Mouse (Mus musculus) kidney, postnatal 0 days (tissue): Measurements from ENCODE around the gene Cdr2. TPM values are rescaled to one million over a fixed set of nuclear protein-coding genes. Genes with fewer than 3 reads are reported as not detected.
"Not testable (repeated sequence)": the region's sequence is repeated elsewhere in the genome, so short reads cannot be mapped to it uniquely, and the experiment has no call there.

ENCODE experiments used
- ATAC-seq: fragments of 200-750 bp; cut with Nextera tagmentation; replicated peaks from 2 replicates; pipeline ENCODE4 v1.8.0; 2017; ENCODE audit warnings: low read depth, moderate number of reproducible peaks, moderate TSS enrichment, moderate library complexity; ENCODE audit not compliant: low FRiP score
- DNase-seq: peaks from one replicate; pipeline ENCODE4 v3.0.0-alpha.2; 2016; ENCODE audit warnings: low spot score
- H3K27ac ChIP-seq: fragments of 300-500 bp; sonication (generic); 2 replicates; pipeline ENCODE4 v1.5.1; 2014; ENCODE audit warnings: mild to moderate bottlenecking
- H3K27me3 ChIP-seq: fragments of 300-500 bp; sonication (generic); 2 replicates; pipeline ENCODE4 v1.6.1; 2014; ENCODE audit warnings: low read length, mixed read lengths; ENCODE audit not compliant: insufficient read depth
- H3K36me3 ChIP-seq: fragments of 300-500 bp; sonication (generic); 2 replicates; pipeline ENCODE4 v1.6.1; 2014; ENCODE audit warnings: low read length, mixed read lengths; ENCODE audit not compliant: insufficient read depth
- H3K4me1 ChIP-seq: fragments of 300-500 bp; sonication (generic); replicated peaks from 2 replicates; pipeline ENCODE4 v1.6.1; 2014; ENCODE audit warnings: antibody characterized with exemption, low read length, mixed read lengths; ENCODE audit not compliant: insufficient read depth
- H3K4me2 ChIP-seq: fragments of 300-500 bp; sonication (generic); 2 replicates; pipeline ENCODE4 v1.6.1; 2014; ENCODE audit warnings: mild to moderate bottlenecking, low read length, moderate library complexity, mixed read lengths
- H3K4me3 ChIP-seq: fragments of 300-500 bp; sonication (generic); replicated peaks from 2 replicates; pipeline ENCODE4 v1.5.1; 2014; ENCODE audit warnings: low read depth, low read length
- H3K9ac ChIP-seq: fragments of 300-500 bp; sonication (generic); 2 replicates; pipeline ENCODE4 v1.6.1; 2014; ENCODE audit warnings: low read depth, low read length
- H3K9me3 ChIP-seq: fragments of 300-500 bp; sonication (generic); replicated peaks from 2 replicates; pipeline ENCODE4 v1.6.1; 2016; ENCODE audit warnings: low read length, inconsistent platforms, mixed read lengths
- CTCF ChIP-seq: IDR thresholded peaks from 2 replicates; pipeline ENCODE4 v1.5.1; 2016; ENCODE audit warnings: antibody characterized with exemption, low read depth, mild to moderate bottlenecking, moderate library complexity
- WGBS: fragments of 180-500 bp; shearing (Covaris S2); extraction: QIAGEN DNeasy Blood & Tissue Kit; methylation state at CpG from one replicate; pipeline ENCODE4 v1.1.7; 2014; 5-methylcytosine and 5-hydroxymethylcytosine counted together
- polyA plus RNA-seq: library from polyadenylated mRNA; unstranded; fragments of >200 nt; fragmentation: Nextera tagmentation; extraction: Ambion mirVana; gene quantifications from 2 replicates; pipeline ENCODE4 v1.2.1, GENCODE M21; 2015

Gene Cdr2
- polyA plus RNA-seq, 1 experiment from 2014 or later: 9.7 TPM

DNA sequence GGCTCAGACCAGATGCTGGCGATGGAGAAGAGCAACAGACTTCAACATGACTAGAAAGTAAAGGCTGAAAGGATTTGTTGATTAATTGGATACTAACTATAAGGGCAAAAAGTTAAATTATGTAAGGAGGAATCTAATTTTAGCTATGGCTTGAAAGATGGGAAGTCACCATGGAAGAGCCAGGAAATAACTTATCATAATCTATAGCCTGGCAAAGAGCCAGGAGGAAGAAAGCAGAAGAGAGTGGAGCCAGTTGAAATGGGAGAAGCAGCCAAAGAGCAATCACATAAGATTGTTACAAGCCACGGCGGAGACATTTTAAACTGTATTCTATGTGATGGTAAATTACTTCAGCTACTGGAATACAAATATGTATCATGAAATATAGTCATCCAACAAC is 8.1 kb downstream of the Cdr2 start:
- DNase-seq: peak; percentile 58
- Histone ChIP-seq H3K27me3 (no peaks in the 10 kb centered on the region), H3K27ac (no peak overlapping the region), H3K9ac (no peak overlapping the region), H3K4me1 (no peaks in the 10 kb centered on the region; the same call in 1 of the 2 replicates), H3K9me3 (no peaks in the 10 kb centered on the region), H3K4me2 (no peak overlapping the region), H3K36me3 (0 out of 2 replicates have a peak, but pooled peaks cover 4% of the 10 kb centered on the region), H3K4me3 (no peak overlapping the region)
- 61% methylated on average over 3 of the region's 3 CpGs for WGBS
- TF ChIP-seq CTCF: no peak
- no peak for ATAC-seq

DNA sequence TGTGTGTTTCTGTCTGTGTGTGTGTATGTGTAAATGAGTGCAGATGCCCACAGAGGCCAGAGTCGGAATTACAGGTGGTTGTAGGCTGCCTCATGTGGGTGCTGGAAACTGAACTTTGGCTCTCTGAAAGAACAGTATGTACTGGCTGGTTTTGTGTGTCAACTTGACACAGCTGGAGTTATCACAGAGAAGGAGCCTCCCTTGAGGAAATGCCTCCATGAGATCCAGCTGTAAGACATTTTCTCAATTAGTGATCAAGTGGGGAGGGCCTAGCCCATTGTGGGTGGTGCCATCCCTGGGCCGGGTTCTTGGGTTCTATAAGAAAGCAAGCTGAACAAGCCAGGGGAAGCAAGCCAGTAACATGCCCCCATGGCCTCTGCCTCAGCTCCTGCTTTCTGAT is 9.6 kb downstream of the Cdr2 start:
- 81% methylated on average over 2 of the region's 2 CpGs for WGBS
- not testable (repeated sequence) for H3K27ac ChIP-seq, H3K4me2 ChIP-seq, H3K27me3 ChIP-seq, H3K9ac ChIP-seq, H3K36me3 ChIP-seq, ATAC-seq, DNase-seq, H3K4me3 ChIP-seq, H3K4me1 ChIP-seq, H3K9me3 ChIP-seq

DNA sequence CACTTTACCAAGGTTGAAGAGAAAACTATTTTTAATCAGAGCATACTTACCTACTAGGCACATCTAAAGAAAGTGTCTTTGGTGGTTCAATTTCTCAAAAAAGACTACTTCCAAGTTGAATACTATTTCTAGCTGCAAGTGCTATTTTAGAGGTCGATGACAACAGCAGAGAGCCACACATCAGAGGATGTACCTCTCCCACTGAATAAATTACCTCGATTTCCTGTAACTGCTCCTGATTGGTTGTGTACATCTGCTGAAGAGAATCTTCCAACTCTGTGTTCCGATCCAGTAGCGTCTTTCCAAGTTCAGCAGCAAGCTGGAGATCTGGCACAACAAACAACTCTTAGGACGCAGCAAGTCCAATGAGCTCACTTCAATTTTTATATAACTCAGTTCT is 12.0 kb downstream of the Cdr2 start:
- Histone ChIP-seq H3K9ac (no peak overlapping the region), H3K4me3 (no peak overlapping the region), H3K4me2 (no peak overlapping the region), H3K27ac (no peak overlapping the region), H3K27me3 (no peaks in the 10 kb centered on the region), H3K36me3 (0 out of 2 replicates have a peak, but pooled peaks cover 4% of the 10 kb centered on the region), H3K4me1 (no peaks in the 10 kb centered on the region; the same call in 1 of the 2 replicates), H3K9me3 (no peaks in the 10 kb centered on the region)
- no peak for DNase-seq
- no peak for ATAC-seq
- TF ChIP-seq CTCF: no peak
- 75% methylated on average over 5 of the region's 5 CpGs for WGBS

DNA sequence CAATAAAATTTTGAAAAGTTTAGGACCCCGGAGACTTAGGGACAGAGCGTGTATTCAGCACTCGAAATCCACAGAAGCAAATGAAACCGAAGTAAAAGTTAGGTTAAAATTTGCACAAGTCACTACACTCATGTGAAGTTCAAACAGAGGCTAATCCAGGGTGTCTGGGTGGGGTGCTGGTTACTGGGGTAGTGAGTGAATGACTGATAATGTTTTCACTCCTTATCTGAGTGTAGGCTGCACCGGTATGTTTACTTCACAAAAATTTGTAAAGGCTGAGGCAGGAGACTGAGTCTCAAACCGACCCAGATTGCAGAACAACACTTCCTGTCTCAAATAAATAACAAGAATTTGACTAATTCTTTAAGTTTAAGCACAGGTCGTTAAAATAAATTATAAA is 12.9 kb downstream of the Cdr2 start:
- Histone ChIP-seq H3K9me3 (no peaks in the 10 kb centered on the region), H3K4me1 (no peaks in the 10 kb centered on the region; the same call in 1 of the 2 replicates), H3K9ac (no peak overlapping the region), H3K36me3 (0 out of 2 replicates have a peak, but pooled peaks cover 4% of the 10 kb centered on the region), H3K4me2 (no peak overlapping the region), H3K27me3 (no peaks in the 10 kb centered on the region), H3K4me3 (no peak overlapping the region), H3K27ac (no peak overlapping the region)
- ATAC-seq (no peak), DNase-seq (no peak)
- WGBS: 87% methylated on average over 7 of the region's 7 CpGs
- no peak for TF ChIP-seq CTCF

DNA sequence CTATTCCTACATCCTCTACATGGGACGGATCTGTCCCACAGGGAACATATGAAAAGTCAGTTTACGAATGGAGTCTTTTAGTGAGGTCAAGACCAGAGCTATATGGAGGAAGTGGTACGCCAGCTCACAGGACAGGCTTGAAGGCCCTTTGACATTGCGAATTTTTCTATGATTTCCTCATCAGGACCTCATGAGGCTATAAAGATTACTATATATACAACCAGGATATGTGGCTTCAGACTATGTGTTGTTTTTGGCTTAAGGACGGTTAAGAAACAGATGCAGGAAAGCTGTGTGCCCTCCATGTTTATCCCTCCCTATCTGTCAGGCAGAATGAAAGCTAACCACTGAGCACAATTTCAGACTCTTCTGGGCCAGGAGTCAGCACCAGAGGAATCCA is 19.0 kb downstream of the Cdr2 start:
- ATAC-seq: no peak
- H3K27ac ChIP-seq: no peak overlapping the region
- no peak overlapping the region for H3K4me3 ChIP-seq
- no peaks in the 10 kb centered on the region for H3K4me1 ChIP-seq
- DNase-seq: peak; percentile 23
- H3K4me2 ChIP-seq: no peak overlapping the region
- 64% methylated on average over 5 of the region's 5 CpGs for WGBS
- no peaks in the 10 kb centered on the region for H3K9me3 ChIP-seq
- H3K9ac ChIP-seq: no peak overlapping the region
- no peaks in the 10 kb centered on the region for H3K27me3 ChIP-seq
- peaks cover 10% of the 10 kb centered on the region; the same call in 1 of the 2 replicates for H3K36me3 ChIP-seq
- TF ChIP-seq CTCF: no peak

DNA sequence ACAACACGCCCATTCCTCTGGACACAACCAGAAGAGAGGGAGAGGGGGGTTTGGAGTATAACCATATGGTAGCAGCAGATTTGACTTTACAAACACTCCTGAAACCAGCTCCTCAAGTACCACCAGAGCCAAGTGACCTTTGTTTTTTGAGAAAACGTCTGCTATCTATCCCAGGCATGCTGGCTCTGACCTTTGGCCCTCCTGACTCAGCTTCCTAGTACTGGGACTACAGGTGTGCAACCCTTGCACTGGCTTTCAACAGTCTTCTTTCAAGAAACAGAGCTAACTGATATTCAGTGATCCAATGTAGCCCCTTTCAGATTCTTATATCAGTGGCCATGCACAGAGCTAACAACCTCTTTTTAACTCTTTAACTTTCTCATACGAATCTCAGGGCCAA is 20.2 kb downstream of the Cdr2 start:
- H3K9ac ChIP-seq: no peak overlapping the region
- no peak overlapping the region for H3K27ac ChIP-seq
- whole genome bisulfite sequencing: 60% methylated on average over 3 of the region's 3 CpGs
- no peak for TF ChIP-seq CTCF
- DNase-seq (no peak), ATAC-seq (no peak)
- H3K36me3 ChIP-seq: peaks cover 22% of the 10 kb centered on the region; the same call in 1 of the 2 replicates
- H3K4me2 ChIP-seq: no peak overlapping the region
- no peaks in the 10 kb centered on the region for H3K9me3 ChIP-seq
- H3K4me3 ChIP-seq: no peak overlapping the region
- no peaks in the 10 kb centered on the region for H3K4me1 ChIP-seq
- H3K27me3 ChIP-seq: no peaks in the 10 kb centered on the region

DNA sequence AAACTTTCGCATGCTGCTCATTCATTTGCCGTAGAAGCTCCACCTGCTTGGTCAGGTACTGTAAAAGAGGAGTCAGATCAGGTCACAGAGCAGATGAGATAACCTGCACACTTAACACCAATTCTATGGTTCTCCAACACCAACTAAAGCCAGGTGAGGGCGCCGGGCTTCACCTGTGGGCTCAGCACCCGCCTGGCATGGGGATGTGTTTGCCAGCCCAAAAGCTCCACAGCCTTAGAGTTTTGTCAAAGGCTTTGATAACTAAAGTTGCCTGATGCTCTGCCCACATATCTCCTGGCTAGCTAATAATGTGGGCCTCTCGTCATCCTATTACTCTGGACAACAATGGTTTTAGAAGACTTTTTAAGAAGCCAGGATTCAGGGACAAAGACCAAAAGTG is 21.5 kb downstream of the Cdr2 start:
- Histone ChIP-seq H3K27me3 (no peaks in the 10 kb centered on the region), H3K4me2 (no peak overlapping the region), H3K4me3 (no peak overlapping the region), H3K36me3 (peaks cover 26% of the 10 kb centered on the region; the same call in 1 of the 2 replicates), H3K27ac (no peak overlapping the region), H3K4me1 (no peaks in the 10 kb centered on the region), H3K9ac (no peak overlapping the region), H3K9me3 (no peaks in the 10 kb centered on the region)
- 85% methylated on average over 6 of the region's 6 CpGs for WGBS
- DNase-seq: no peak
- TF ChIP-seq CTCF: peak; percentile 45; the same call in 1 of the 2 replicates
- ATAC-seq: no peak
